Mouse (Mus musculus) cerebellum, postnatal 14 days (tissue): ENCODE results near the gene Tsku.
A peak's percentile ranks its signal among the peaks of the same experiment; 100 is the strongest.

Experiments
- DNase-seq, 2 experiments: peaks; one replicate each; pipeline ENCODE4 v3.0.0; 2021; ENCODE audit warnings: mixed read lengths in 2 of 2

The Tsku gene

DNA sequence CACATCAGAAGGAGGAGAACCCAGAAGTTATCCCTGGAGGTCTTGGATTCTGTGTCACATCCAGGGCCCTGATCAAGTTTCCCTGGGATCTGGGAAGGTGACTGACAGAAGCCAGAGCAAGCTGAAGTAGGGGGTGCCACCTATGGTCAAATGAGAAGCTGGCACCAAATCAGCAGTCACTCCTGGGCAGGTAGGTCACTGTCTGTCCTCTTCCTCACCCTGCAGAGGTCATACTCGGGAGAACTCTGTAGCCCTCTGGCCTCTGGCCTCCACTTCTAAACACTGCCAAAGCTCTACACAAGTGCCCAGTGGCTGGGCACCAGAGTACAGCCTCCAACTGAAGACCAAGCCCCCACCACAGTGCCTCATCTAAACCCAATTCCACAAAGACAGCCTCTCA is 3.1 kb downstream of the Tsku start:
- no peak for DNase-seq

DNA sequence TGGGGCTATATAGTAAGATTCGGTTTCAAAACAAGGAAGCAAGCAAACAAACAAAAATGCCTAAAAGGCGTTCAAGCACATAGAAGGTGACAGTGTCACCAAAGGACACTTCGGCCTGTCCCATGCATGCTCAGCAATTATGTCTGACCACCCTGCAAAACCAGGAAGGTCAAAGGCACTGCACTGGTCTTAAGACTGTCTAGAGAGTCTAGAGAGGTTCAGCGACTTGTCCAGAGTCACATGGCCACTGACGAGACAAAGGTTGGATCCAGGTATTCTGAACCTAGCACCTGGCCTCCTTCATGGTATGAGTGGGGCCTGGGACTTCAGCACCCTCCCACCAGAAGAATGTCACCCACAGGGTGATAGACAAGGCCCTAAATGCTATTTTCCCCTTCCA is 3.8 kb downstream of the Tsku start:
- DNase-seq: no peak

GRCm38 (mm10) chr7:98354921-98355310 is 6.2 kb downstream of the Tsku start:
- DNase-seq: no peak

GRCm38 (mm10) chr7:98354160-98354920 is 6.8 kb downstream of the Tsku start:
- DNase-seq: no peak

GRCm38 (mm10) chr7:98353616-98354015 is 7.5 kb downstream of the Tsku start:
- peak; percentile 38 to 46 for DNase-seq

DNA sequence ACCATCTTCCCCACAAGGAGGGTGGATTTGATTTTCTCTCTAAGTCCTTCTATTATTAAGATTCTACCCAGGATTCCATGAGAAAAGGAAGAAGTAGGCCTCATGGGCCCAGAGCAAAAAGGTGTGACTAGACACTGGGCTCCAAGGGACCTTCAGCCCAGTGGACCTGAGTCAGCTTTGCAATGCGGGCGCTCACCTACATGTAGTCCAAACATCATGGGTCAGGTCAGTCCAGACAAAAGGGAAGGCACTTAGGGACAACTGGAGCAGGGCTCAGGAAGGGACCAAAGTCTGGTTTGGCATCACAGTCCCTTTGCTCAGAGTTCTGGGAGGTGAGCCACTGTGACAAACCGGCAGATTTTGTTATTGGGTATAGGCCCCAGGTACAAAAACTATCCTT is 9.6 kb downstream of the Tsku start:
- DNase-seq: no peak

DNA sequence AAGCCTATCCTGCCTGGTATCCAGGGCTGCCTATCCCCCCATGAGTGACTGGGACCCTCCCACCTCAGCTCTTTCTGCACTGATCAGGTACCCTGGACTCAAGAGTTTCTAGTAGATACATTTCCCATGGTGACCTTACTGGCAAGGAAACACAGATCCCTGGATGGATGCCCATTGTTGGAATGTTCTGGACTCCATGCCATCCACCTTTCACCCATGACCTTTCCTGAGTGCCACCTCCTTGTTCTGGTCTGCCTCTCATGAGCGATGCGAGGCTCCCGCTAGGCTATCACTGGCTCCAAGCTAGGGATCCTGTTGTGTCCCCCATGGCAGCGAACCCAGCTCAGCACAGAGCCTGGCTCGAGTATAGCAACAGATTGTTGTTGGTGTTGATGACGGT is 11.3 kb downstream of the Tsku start:
- DNase-seq: no peak

- peak; percentile 94 to 98 for DNase-seq
Observed at GRCm38 (mm10) chr7:98349096-98349495, 12.0 kb downstream of the Tsku start.

- peak; percentile 81 to 84 for DNase-seq
Observed at GRCm38 (mm10) chr7:98348043-98348442, 13.1 kb downstream of the Tsku start.

DNA sequence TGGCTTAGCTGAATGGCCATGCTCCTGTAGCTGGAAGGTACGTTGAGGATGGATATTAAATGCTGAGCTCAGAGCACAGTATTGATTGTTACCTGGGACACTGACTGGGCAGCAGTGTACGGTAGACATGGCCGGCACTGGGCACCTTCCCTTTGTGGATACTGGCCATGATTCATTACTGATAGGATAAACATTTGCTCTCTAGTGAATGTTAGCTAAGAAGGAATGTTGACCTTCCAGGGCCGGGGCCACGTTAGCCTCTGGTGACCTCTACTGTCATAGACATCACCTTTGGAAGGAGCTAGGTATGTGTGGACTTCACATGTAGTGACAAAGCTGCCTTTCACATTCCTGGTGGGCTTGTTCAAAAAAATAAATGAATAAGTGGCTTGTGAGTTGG is 13.7 kb downstream of the Tsku start:
- no peak for DNase-seq

- DNase-seq: peak; percentile 45 to 68
Observed at GRCm38 (mm10) chr7:98345036-98345435, 16.1 kb downstream of the Tsku start.

GRCm38 (mm10) chr7:98344361-98344760 is 16.8 kb downstream of the Tsku start:
- peak; percentile 58 to 79 for DNase-seq

DNA sequence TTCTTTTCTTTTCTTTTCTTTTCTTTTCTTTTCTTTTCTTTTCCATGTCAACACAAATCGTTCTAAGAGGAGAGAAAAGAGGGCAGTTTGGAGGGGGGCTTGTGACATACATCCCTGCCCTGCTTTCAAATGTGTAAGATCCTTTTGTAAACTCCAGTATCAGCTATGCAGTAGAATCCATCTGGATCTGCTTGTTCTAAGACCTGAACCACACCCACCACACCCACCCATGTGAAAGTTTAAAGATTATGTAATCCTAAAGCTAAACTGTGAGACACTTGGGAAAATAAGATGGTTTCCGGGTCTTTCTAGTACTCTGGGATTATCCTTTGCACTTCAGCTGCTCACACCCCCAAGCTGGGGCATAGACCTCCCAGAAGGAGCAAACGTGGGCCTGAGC is 18.9 kb downstream of the Tsku start:
- DNase-seq: no peak

DNA sequence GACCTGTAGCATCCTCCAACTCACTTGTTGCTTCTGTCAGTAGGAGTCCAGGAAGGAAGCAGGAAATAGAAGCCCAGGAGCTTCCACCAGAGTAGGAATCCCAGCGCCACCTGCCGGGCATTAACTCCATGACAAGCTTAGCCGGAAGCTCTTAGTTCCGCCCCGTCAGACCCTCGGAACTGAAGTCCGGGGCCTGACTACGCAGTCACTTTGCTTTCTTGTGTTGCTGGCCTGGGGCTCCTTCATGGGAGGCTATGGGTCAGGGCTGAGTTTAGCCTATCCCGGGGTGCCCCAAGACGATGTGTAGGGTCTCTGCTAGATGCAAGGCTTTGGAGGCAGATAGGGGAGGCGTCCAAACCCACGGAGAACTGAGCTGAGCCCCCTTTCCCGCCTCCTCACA is 19.7 kb downstream of the Tsku start:
- peak; percentile 88 to 96 for DNase-seq

DNA sequence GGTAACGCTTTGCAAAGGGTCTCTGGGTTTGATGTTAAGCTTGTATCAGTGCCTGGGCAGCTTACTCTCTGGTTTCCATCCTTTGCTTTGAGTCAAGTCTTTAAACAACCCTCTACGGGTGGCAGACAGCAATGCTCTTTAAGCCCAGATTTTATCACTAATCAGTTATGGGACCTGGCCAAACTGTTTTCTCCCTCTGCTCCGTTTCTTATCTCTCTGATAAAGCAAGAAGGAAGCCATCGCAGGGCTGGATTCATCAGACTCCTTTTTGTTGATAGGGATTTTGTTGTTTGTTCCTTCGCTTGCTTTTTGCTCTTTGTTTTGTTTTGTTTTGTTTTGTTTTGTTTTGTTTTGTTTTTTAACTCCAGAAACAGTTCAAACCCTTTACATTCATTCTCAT is 20.8 kb downstream of the Tsku start:
- DNase-seq: no peak

GRCm38 (mm10) chr7:98333987-98334386 is 27.1 kb downstream of the Tsku start:
- DNase-seq: no peak

DNA sequence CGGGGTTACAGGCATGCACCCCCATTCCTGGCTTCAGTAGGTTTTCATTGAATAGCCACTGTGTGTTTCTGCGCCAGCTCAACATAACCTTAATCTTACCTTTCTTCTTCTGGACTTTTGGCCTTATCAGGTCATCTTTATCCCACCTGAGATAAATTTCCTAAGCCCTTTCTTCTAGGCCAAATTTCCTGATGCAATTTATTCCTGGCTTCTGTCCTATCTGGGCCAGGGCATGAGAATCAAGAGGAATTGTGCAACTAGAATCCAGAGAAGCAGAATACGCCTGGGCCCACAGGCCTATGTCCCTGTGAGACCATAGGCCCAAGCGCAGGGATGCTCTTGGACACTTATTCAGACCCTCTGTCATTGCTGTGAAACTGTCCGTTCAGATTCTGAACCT is 27.6 kb downstream of the Tsku start:
- DNase-seq: no peak

GRCm38 (mm10) chr7:98332678-98333397 is 28.3 kb downstream of the Tsku start:
- peak; percentile 34 to 48 for DNase-seq

- no peak for DNase-seq
Observed at GRCm38 (mm10) chr7:98331932-98332331, 29.2 kb downstream of the Tsku start.

GRCm38 (mm10) chr7:98330375-98331002 is 30.6 kb downstream of the Tsku start:
- DNase-seq: no peak

DNA sequence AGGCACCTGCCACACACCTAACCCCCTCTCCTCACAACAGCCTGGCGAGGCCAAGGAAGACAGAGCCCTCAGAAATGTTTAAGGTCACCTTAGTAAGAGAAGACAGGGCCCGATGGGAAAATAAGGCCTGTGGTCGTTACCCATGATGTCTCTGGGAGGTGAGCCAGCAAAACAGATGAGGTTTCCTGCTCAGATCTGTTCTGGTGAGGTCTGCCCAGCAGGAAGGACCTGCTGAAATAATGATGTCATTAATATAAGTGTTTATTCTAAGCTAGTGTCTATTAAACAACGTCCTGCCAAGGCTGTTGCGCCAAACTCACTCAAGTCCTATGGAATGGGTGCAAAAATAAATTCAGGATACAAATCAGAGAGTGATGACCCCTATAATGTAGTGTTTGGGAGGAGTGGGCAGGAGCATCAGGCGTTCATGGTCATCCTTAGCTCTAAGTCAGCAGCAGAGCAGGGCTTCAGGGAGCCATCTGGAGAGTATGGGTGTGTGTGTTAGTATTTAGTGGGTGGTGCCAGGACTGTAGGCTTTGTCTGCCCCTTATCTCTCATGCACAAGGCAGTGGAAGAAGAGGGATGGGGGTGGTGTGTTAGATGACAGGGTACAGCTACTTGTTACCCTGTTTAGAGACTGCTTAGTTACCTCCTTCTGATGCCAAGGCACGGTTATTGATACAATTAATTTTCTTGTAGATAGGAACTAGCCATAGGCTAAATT is 31.3 kb downstream of the Tsku start:
- peak in 1 of 2 experiments; percentile 22 for DNase-seq

- no peak for DNase-seq
Observed at GRCm38 (mm10) chr7:98328311-98328710, 32.8 kb downstream of the Tsku start.

GRCm38 (mm10) chr7:98326051-98326450 is 35.1 kb downstream of the Tsku start:
- DNase-seq: no peak
